Mouse (Mus musculus) central nervous system, embryonic 11.5 days (tissue): ENCODE results near the gene Pnpla8. TPM values are rescaled to one million over a fixed set of nuclear protein-coding genes. Genes with fewer than 3 reads are reported as not detected.

Experiments
- polyA plus RNA-seq: library from polyadenylated mRNA; depleted of rRNA; stranded (reverse); fragments of >200 nt; gene quantifications from 2 replicates; pipeline ENCODE4 v1.2.3, GENCODE M21; 2012; rRNA removed

Pnpla8 gene
- 20.3 and 37.7 TPM in 2 replicates for polyA plus RNA-seq

DNA sequence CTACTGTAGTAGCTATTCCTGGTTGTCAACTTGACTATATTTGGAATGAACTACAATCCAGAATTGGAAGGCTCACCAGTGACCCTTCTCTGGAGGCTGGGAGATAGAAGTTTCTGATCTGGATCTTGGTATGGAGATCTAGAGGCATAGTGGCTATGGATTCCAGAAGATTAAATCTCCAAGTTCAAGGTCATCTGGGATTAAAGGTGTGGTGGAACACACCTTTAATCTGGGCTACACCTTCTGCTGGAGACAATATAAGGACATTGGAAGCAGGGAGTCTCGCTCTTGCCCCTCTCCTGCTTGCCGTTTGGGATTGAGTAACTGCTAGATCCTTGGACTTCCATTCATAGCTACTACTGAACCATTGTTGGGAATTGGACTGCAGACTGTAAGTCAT, at the start of gene Pnpla8:
Pnpla8 (plus strand) TSS at position 301 of the 400 bp plus-strand sequence.

DNA sequence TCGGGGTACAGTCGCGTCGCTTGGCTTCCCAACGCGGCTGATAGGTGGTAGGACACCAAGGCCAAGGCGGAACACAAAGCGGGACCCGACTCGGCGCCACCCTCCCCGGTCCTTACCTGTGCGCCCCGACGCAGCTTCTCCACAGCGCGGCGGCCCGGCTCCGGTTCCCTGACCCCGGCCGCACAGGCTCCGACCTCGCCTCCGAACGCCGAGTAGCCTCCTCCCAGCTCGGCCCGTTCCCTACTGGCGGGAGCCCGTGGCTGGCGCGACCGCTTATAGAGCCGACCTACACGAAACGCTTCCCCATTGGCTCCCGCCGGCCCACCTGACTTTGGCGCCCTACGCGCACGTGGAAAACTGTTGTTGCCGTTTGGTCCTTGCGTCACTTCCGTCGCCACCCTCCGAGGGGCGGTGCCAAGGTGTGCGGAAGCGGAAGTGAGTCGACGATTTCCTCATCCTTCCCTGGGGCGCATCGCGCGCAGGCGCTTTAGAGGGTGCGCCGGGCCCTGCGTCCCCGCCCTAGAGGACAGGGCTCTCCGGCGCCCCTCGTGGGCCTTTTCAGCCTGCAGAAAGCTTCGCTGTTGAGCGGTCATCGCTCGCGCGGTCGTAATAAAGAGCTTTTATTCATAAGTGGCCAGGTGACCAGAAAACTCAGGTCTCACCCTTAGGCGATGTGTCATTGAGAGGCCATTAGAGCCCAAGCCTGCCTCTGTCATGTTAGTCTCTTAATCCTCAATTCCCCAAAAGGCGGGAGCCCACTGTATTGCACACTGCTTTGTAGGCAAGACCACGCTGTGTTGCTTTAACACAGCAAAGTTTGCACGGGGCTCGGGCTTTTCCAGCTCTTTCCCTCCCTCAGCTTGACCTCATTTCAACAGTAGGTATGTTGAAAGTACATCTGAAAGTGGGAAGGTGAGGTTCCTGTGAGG, 11.1 kb upstream of the Pnpla8 start, which contains the start of gene Dnajb9:
Dnajb9 (minus strand) TSS at position 503 of the 929 bp plus-strand sequence.

DNA sequence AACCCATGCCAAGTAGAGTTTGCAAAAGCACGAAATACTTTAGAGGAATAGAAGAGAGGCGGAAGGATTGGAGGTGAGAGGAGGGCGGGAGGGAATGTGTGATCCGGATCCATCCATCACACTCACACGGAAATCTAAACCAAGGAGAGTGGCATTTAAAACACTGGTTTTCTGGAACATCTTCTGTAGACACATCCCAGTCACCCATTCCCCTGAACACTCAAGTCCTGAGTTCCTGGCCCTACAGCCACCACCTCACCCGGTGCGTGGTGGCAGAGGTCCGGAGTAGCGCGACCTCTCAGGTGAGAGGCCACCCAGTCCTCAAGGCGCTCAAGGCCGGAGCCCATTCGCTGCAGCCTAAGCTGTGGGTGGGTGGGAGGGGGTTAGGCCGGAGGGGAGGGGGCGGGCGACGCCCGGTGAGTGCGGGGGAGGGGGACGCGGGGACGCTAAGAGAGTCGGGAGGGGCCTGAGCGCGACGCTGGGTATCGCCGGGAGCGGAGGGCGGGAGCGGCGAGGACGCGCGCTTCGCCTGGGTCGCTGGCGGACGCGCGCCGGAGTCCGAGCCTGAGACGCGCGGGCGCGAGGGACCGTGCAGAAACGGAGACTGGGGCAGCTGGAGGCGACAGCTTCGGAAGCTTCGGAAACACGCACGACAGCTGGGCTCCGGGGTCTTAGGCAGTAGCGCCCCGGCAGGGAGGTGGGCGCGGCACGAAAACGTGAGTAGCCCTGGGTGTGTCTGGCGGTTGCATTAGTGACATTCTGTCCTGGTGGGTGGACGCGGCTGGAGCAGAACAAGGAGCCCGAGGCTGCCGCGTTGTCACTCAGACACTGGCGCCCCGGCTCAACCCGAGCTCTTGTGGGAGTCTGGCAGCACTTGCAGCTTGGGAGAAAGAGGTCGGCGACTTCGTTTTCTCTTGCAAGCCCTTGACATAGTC, 107.5 kb downstream of the Pnpla8 start, which contains the start of gene Nrcam:
Nrcam (plus strand) TSS at position 505 of the 935 bp plus-strand sequence.

Other genes with a start within 250 kb of the Pnpla8 start
- gene Dnajb9, start 11.0 kb upstream of the Pnpla8 start, polyA plus RNA-seq, result 5.9 and 11.5 TPM in 2 replicates
- gene Nrcam, start 107.5 kb downstream of the Pnpla8 start, polyA plus RNA-seq, result 19.5 and 34.4 TPM in 2 replicates